Mouse (Mus musculus) liver, embryonic 13.5 days (tissue): ENCODE data around the gene Lag3. TPM values are rescaled to one million over a fixed set of nuclear protein-coding genes. Genes with fewer than 3 reads are reported as not detected.
"Not testable (repeated sequence)": the region's sequence is repeated elsewhere in the genome, so short reads cannot be mapped to it uniquely, and the experiment has no call there.

ENCODE experiments used
- ATAC-seq: fragments of 200-750 bp; cut with Nextera tagmentation; 2 replicates; pipeline ENCODE4 v1.8.0; 2017; ENCODE audit warnings: low read depth, mild to moderate bottlenecking, moderate number of reproducible peaks, moderate library complexity
- DNase-seq: peaks from one replicate; pipeline ENCODE4 v3.0.0; 2022
- H3K27ac ChIP-seq: fragments of 300-500 bp; sonication (generic); 2 replicates; pipeline ENCODE4 v1.5.1; 2015; ENCODE audit warnings: moderate library complexity, mild to moderate bottlenecking, inconsistent platforms
- H3K27me3 ChIP-seq: fragments of 300-500 bp; sonication (generic); 2 replicates; pipeline ENCODE4 v1.6.1; 2015; ENCODE audit warnings: mild to moderate bottlenecking, inconsistent platforms
- H3K36me3 ChIP-seq: fragments of 300-500 bp; sonication (generic); 2 replicates; pipeline ENCODE4 v1.6.1; 2015; ENCODE audit warnings: mild to moderate bottlenecking, inconsistent platforms
- H3K4me1 ChIP-seq: fragments of 300-500 bp; sonication (generic); replicated peaks from 2 replicates; pipeline ENCODE4 v1.6.1; 2015; ENCODE audit warnings: inconsistent platforms
- H3K4me2 ChIP-seq: fragments of 300-500 bp; sonication (generic); 2 replicates; pipeline ENCODE4 v1.6.1; 2015; ENCODE audit warnings: inconsistent platforms, mild to moderate bottlenecking, moderate library complexity
- H3K4me3 ChIP-seq: fragments of 300-500 bp; sonication (generic); replicated peaks from 2 replicates; pipeline ENCODE4 v1.5.1; 2015; ENCODE audit warnings: mild to moderate bottlenecking, inconsistent platforms
- H3K9ac ChIP-seq: fragments of 300-500 bp; sonication (generic); 2 replicates; pipeline ENCODE4 v1.6.1; 2015; ENCODE audit warnings: mild to moderate bottlenecking, inconsistent platforms
- H3K9me3 ChIP-seq: fragments of 300-500 bp; sonication (generic); replicated peaks from 2 replicates; pipeline ENCODE4 v1.6.1; 2016; ENCODE audit warnings: inconsistent platforms
- WGBS: fragments of 180-500 bp; shearing (Covaris S2); methylation state at CpG from one replicate; pipeline ENCODE4 v1.1.7; 2015; ENCODE audit not compliant: insufficient replicate concordance; 5-methylcytosine and 5-hydroxymethylcytosine counted together
- polyA plus RNA-seq: library from polyadenylated mRNA; unstranded; fragments of >200 nt; fragmentation: Nextera tagmentation; extraction: Ambion mirVana; gene quantifications from 2 replicates; pipeline ENCODE4 v1.2.1, GENCODE M21; 2015

Lag3 gene
- polyA plus RNA-seq, 1 experiment from 2014 or later = 0.18 TPM

- not testable (repeated sequence) for H3K36me3 ChIP-seq, H3K9ac ChIP-seq, H3K9me3 ChIP-seq, H3K4me3 ChIP-seq, ATAC-seq, H3K27ac ChIP-seq, DNase-seq, H3K27me3 ChIP-seq, H3K4me1 ChIP-seq, H3K4me2 ChIP-seq
- WGBS = 78% methylated on average over 2 of the region's 2 CpGs
These were observed 17.4 kb downstream of the Lag3 start for GRCm38 (mm10) chr6:124894113-124894512.

GRCm38 (mm10) chr6:124890997-124891396 lies 20.5 kb downstream of the Lag3 start:
- no peaks in the 10 kb centered on the region for H3K36me3 ChIP-seq
- H3K4me1 ChIP-seq = no peaks in the 10 kb centered on the region
- WGBS = 50% methylated on average over 6 of the region's 6 CpGs
- no peak overlapping the region for H3K27ac ChIP-seq
- no peaks in the 10 kb centered on the region for H3K27me3 ChIP-seq
- H3K4me3 ChIP-seq = no peak overlapping the region
- H3K9ac ChIP-seq = no peak overlapping the region
- ATAC-seq = no peak
- no peaks in the 10 kb centered on the region for H3K9me3 ChIP-seq
- DNase-seq = no peak
- no peak overlapping the region for H3K4me2 ChIP-seq

- Histone ChIP-seq H3K9ac (no peak overlapping the region), H3K9me3 (no peaks in the 10 kb centered on the region), H3K27ac (no peak overlapping the region), H3K36me3 (no peaks in the 10 kb centered on the region), H3K4me1 (no peaks in the 10 kb centered on the region), H3K4me3 (no peak overlapping the region), H3K27me3 (no peaks in the 10 kb centered on the region), H3K4me2 (no peak overlapping the region)
- DNase-seq (no peak), ATAC-seq (no peak)
- WGBS = 74% methylated on average over 6 of the region's 6 CpGs
These were observed 22.9 kb downstream of the Lag3 start for GRCm38 (mm10) chr6:124888555-124889125.

- Histone ChIP-seq H3K4me2 (no peak within 1 kb of the TSS), H3K4me1 (no peaks in the 10 kb centered on the region), H3K27ac (no peak within 1 kb of the TSS), H3K9me3 (no peaks in the 10 kb centered on the region), H3K9ac (no peak within 1 kb of the TSS), H3K36me3 (no peaks in the 10 kb centered on the region), H3K4me3 (no peak within 1 kb of the TSS), H3K27me3 (no peaks in the 10 kb centered on the region)
- DNase-seq = no peak
- no peak for ATAC-seq
- 61% methylated on average over 9 of the region's 9 CpGs for WGBS
These were observed 23.5 kb downstream of the Lag3 start, which contains the start of gene Cd4 for GRCm38 (mm10) chr6:124887986-124888385. Gene Cd4, minus strand, starts transcription at chr6:124888221.

GRCm38 (mm10) chr6:124885956-124886381 lies 25.5 kb downstream of the Lag3 start:
- Histone ChIP-seq H3K9ac (no peak overlapping the region), H3K4me3 (no peak overlapping the region), H3K9me3 (no peaks in the 10 kb centered on the region), H3K27me3 (no peaks in the 10 kb centered on the region), H3K4me2 (no peak overlapping the region), H3K27ac (no peak overlapping the region), H3K4me1 (no peaks in the 10 kb centered on the region), H3K36me3 (no peaks in the 10 kb centered on the region)
- DNase-seq = no peak
- no peak for ATAC-seq
- 70% methylated on average over 8 of the region's 8 CpGs for WGBS

GRCm38 (mm10) chr6:124884714-124885500 lies 26.6 kb downstream of the Lag3 start:
- no peak overlapping the region for H3K27ac ChIP-seq
- 38% methylated on average over 10 of the region's 10 CpGs for WGBS
- no peak overlapping the region for H3K4me3 ChIP-seq
- H3K4me2 ChIP-seq = no peak overlapping the region
- H3K9ac ChIP-seq = no peak overlapping the region
- no peaks in the 10 kb centered on the region for H3K9me3 ChIP-seq
- H3K4me1 ChIP-seq = no peaks in the 10 kb centered on the region
- no peaks in the 10 kb centered on the region for H3K36me3 ChIP-seq
- DNase-seq = no peak
- H3K27me3 ChIP-seq = no peaks in the 10 kb centered on the region
- ATAC-seq = no peak

- Histone ChIP-seq H3K4me3 (no peak overlapping the region), H3K4me1 (no peaks in the 10 kb centered on the region), H3K27ac (no peak overlapping the region), H3K36me3 (no peaks in the 10 kb centered on the region), H3K27me3 (no peaks in the 10 kb centered on the region), H3K9me3 (no peaks in the 10 kb centered on the region), H3K9ac (no peak overlapping the region), H3K4me2 (no peak overlapping the region)
- no peak for ATAC-seq
- DNase-seq = no peak
- 71% methylated on average over 10 of the region's 10 CpGs for WGBS
These were observed 28.2 kb downstream of the Lag3 start for GRCm38 (mm10) chr6:124883351-124883750.

- Histone ChIP-seq H3K36me3 (no peaks in the 10 kb centered on the region), H3K4me2 (no peak overlapping the region), H3K9me3 (no peaks in the 10 kb centered on the region), H3K4me1 (no peaks in the 10 kb centered on the region), H3K4me3 (no peak overlapping the region), H3K9ac (no peak overlapping the region), H3K27ac (no peak overlapping the region), H3K27me3 (no peaks in the 10 kb centered on the region)
- WGBS = 72% methylated on average over 9 of the region's 9 CpGs
- no peak for ATAC-seq
- DNase-seq = no peak
These were observed 29.7 kb downstream of the Lag3 start for GRCm38 (mm10) chr6:124881821-124882220.

GRCm38 (mm10) chr6:124879390-124879789 lies 32.1 kb downstream of the Lag3 start:
- Histone ChIP-seq H3K36me3 (no peaks in the 10 kb centered on the region), H3K4me3 (no peak overlapping the region), H3K4me2 (no peak overlapping the region), H3K27ac (no peak overlapping the region), H3K27me3 (no peaks in the 10 kb centered on the region), H3K4me1 (no peaks in the 10 kb centered on the region), H3K9ac (no peak overlapping the region), H3K9me3 (no peaks in the 10 kb centered on the region)
- DNase-seq = no peak
- 42% methylated on average over 6 of the region's 6 CpGs for WGBS
- no peak for ATAC-seq

GRCm38 (mm10) chr6:124874348-124874747 lies 37.2 kb downstream of the Lag3 start:
- H3K4me2 ChIP-seq = no peak overlapping the region
- H3K27me3 ChIP-seq = no peaks in the 10 kb centered on the region
- H3K9me3 ChIP-seq = no peaks in the 10 kb centered on the region
- ATAC-seq (no peak), DNase-seq (no peak)
- no peaks in the 10 kb centered on the region for H3K4me1 ChIP-seq
- 24% methylated on average over 2 of the region's 3 CpGs for WGBS
- H3K4me3 ChIP-seq = no peak overlapping the region
- no peak overlapping the region for H3K9ac ChIP-seq
- H3K27ac ChIP-seq = no peak overlapping the region
- H3K36me3 ChIP-seq = no peaks in the 10 kb centered on the region

GRCm38 (mm10) chr6:124866560-124866959 lies 44.9 kb downstream of the Lag3 start:
- 56% methylated on average over 6 of the region's 7 CpGs for WGBS
- peaks cover 59% of the 10 kb centered on the region for H3K27me3 ChIP-seq
- ATAC-seq = no peak

More at GRCm38 (mm10) chr6:124866560-124866959, 44.9 kb downstream of the Lag3 start:
- no peaks in the 10 kb centered on the region for H3K9me3 ChIP-seq
- no peak overlapping the region for H3K9ac ChIP-seq
- H3K36me3 ChIP-seq = no peaks in the 10 kb centered on the region
- H3K4me3 ChIP-seq = no peak overlapping the region
- no peak overlapping the region for H3K4me2 ChIP-seq
- no peak for DNase-seq
- H3K27ac ChIP-seq = no peak overlapping the region
- H3K4me1 ChIP-seq = peaks cover 13% of the 10 kb centered on the region
